ENCODE assay signal across 14 mouse cellular contexts in the genomic region with DNA sequence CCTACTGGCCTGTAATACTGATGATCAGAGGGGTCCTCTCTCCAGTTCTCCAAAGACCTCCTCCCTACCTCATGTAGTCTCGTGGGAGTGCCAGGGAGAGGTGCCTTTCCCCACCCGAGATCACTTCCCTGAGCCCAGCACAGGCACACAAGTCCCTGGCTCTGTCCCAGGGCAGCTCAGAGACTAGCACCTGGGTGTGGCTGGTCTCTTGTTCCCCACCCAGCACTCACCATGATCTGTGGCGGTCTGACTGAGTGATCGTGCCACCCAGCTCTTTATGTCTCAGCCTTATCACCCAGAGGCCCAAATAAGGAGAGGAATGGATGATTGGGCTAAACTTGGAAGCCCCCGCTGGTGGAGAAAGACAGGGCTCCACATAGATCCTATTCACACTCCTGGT. TPM values are rescaled to one million over a fixed set of nuclear protein-coding genes. Genes with fewer than 3 reads are reported as not detected.
DNase-seq lines count a peak whose midpoint lies in the region; ATAC-seq lines count a peak whose summit lies in the region.
"Had no signal": no experiment of that assay in that cellular context is flagged by ENCODE, and none has a peak within 500 bp of the region (broad histone marks: within the 10 kb centered on the region; RNA-seq: fewer than 3 reads in every experiment).

A gene (minus strand): TSS at position 252 of the 400 bp plus-strand sequence.

- intact Hi-C loops in heart, postnatal 14 days (cut with DNase I) = no loop called here

- H3K27me3 ChIP-seq in lung, embryonic 15.5 days = peaks cover 9% of the 10 kb centered on the region; the same call in 1 of the 2 replicates
- peaks cover 83% of the 10 kb centered on the region for H3K27me3 ChIP-seq in embryonic facial prominence, embryonic 10.5 days (replicated peaks; ENCODE audit: low read depth, poor library complexity, severe bottlenecking)
- peaks cover 83% of the 10 kb centered on the region for H3K27me3 ChIP-seq in liver, embryonic 15.5 days

- no peak for ATAC-seq in lung, embryonic 15.5 days (ENCODE audit: borderline replicate concordance, extremely low read depth, low FRiP score, low TSS enrichment)
- peak; percentile 62 for ATAC-seq in liver, embryonic 15.5 days (ENCODE audit: insufficient read depth)
- ATAC-seq: forebrain, embryonic 16.5 days; inflammation-experienced regulatory T-cells, adult 6 months had no signal

- H3K4me2 ChIP-seq in lung, embryonic 15.5 days = peak within 1 kb of the TSS; percentile 42
- peak within 1 kb of the TSS; percentile 33 for H3K4me2 ChIP-seq in liver, embryonic 15.5 days

- DNase-seq in lung, postnatal 14 days = no peak
- DNase-seq in embryonic facial prominence, embryonic 10.5 days (ENCODE audit: low spot score) = no peak
- DNase-seq in heart, postnatal 14 days = no peak
- no peak for DNase-seq in frontal cortex, postnatal 14 days (ENCODE audit: low spot score in 2 of 2)
- DNase-seq in adrenal gland, postnatal 36 days = no peak
- DNase-seq in embryo, embryonic 11 days = no peak
- DNase-seq: adrenal gland, postnatal 25 days had no signal

- WGBS in lung, embryonic 15.5 days = 53% methylated on average over 5 of the region's 5 CpGs
- WGBS in embryonic facial prominence, embryonic 10.5 days = 62% methylated on average over 5 of the region's 5 CpGs
- WGBS in liver, embryonic 15.5 days (ENCODE audit: insufficient replicate concordance) = 23% methylated on average over 5 of the region's 5 CpGs

- H3K27ac ChIP-seq in lung, embryonic 15.5 days = no peak within 1 kb of the TSS
- H3K27ac ChIP-seq in embryonic facial prominence, embryonic 10.5 days (replicated peaks) = peak within 1 kb of the TSS; percentile 79
- no peak within 1 kb of the TSS for H3K27ac ChIP-seq in liver, embryonic 15.5 days (replicated peaks)

- H3K9me3 ChIP-seq in lung, embryonic 15.5 days = no peaks in the 10 kb centered on the region
- no peaks in the 10 kb centered on the region for H3K9me3 ChIP-seq in embryonic facial prominence, embryonic 10.5 days
- H3K9me3 ChIP-seq in liver, embryonic 15.5 days (replicated peaks) = no peaks in the 10 kb centered on the region

- no peak within 1 kb of the TSS for H3K9ac ChIP-seq in lung, embryonic 15.5 days
- no peak within 1 kb of the TSS for H3K9ac ChIP-seq in liver, embryonic 15.5 days

- H3K4me3 ChIP-seq in lung, embryonic 15.5 days = no peak within 1 kb of the TSS
- H3K4me3 ChIP-seq in embryonic facial prominence, embryonic 10.5 days = peak within 1 kb of the TSS; percentile 39
- no peak within 1 kb of the TSS for H3K4me3 ChIP-seq in liver, embryonic 15.5 days (replicated peaks)

- no peaks in the 10 kb centered on the region for H3K36me3 ChIP-seq in lung, embryonic 15.5 days
- H3K36me3 ChIP-seq in embryonic facial prominence, embryonic 10.5 days (replicated peaks) = no peaks in the 10 kb centered on the region
- no peaks in the 10 kb centered on the region for H3K36me3 ChIP-seq in liver, embryonic 15.5 days (replicated peaks)

- peaks cover 27% of the 10 kb centered on the region for H3K4me1 ChIP-seq in lung, embryonic 15.5 days
- H3K4me1 ChIP-seq in embryonic facial prominence, embryonic 10.5 days = peaks cover 51% of the 10 kb centered on the region
- H3K4me1 ChIP-seq in liver, embryonic 15.5 days (replicated peaks) = peaks cover 51% of the 10 kb centered on the region

RNA-seq across cellular contexts. Expression of the gene that starts here (rescaled TPM):
- 273 and 720 TPM in 2 replicates for polyA plus RNA-seq in lung, embryonic 15.5 days (2015; fragmentation: Nextera tagmentation; extraction: Ambion mirVana)
- 5.4 and 23.9 TPM in 2 replicates for polyA plus RNA-seq in embryonic facial prominence, embryonic 10.5 days (2016; fragmentation: Nextera tagmentation; extraction: Ambion mirVana)
- 100 to 1,000 TPM; 304 to 849 TPM for total RNA-seq in heart, postnatal 14 days (2021)
- 4.5 and 5.0 TPM in 2 replicates for polyA plus RNA-seq in liver, embryonic 15.5 days (2015; fragmentation: Nextera tagmentation; extraction: Ambion mirVana)
- not detected for total RNA-seq in adrenal gland, postnatal 36 days (2021)
- total RNA-seq: adrenal gland, postnatal 25 days; common myeloid progenitor, adult 5-6 weeks; left cerebral cortex, adult 8-10 months; monocyte, adult 5-6 weeks had no signal
- polyA plus RNA-seq: forebrain, embryonic 16.5 days; inflammation-experienced regulatory T-cells, adult 6 months had no signal

Comparison
In these comparisons a context has a peak if more than half of its experiments do, and no peak if none do; other contexts are left out.
1. RNA of the gene that starts here (total RNA-seq): 304 to 849 TPM in heart, postnatal 14 days; not detected in adrenal gland, postnatal 36 days; every median in the first group is over 100 times any median in the second.
2. RNA of the gene that starts here (polyA plus RNA-seq): 273 to 720 TPM in lung, embryonic 15.5 days; 5.4 to 23.9 TPM in embryonic facial prominence, embryonic 10.5 days and 4.5 to 5.0 TPM in liver, embryonic 15.5 days; every median in the first group is over 10 times any median in the second.